Mouse (Mus musculus): Measurements from ENCODE around the gene Rap1a. TPM values are rescaled to one million over a fixed set of nuclear protein-coding genes. Genes with fewer than 3 reads are reported as not detected.
A peak's percentile ranks its signal among the peaks of the same experiment; 100 is the strongest.

The Rap1a gene
- polyA plus RNA-seq, 1 experiment from 2014 or later = 166 TPM

DNA sequence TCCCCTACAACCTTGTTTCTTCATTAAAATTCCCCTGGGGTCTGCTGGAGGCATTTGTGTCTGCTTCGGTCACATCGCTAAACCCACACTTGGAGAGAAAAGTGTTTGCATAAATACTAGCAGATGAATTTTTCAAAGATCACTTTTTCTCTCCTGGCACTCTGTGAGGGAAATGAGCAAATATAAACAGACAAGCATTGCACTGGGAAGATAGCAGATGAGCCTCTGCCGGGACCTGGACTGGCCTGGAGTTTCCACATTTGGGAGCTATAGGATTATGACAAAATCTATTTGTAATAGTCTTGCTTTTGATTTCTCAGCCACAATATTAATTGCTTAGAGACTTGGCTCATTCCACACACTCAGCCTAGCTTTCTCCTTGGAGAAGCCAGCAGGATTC lies 19.1 kb upstream of the Rap1a start:
- peaks cover 8% of the 10 kb centered on the region; the same call in 1 of the 2 replicates for H3K4me1 ChIP-seq (ENCODE audit: insufficient read depth, low read depth, low read length)
- WGBS = 33% methylated on average over 3 of the region's 3 CpGs
- DNase-seq (ENCODE audit: low spot score) = peak; percentile 44
- H3K9ac ChIP-seq (replicated peaks; ENCODE audit: low read depth) = no peak overlapping the region
- no peaks in the 10 kb centered on the region for H3K36me3 ChIP-seq (ENCODE audit: insufficient read depth, low read length)
- no peaks in the 10 kb centered on the region for H3K9me3 ChIP-seq (ENCODE audit: low read length)
- no peaks in the 10 kb centered on the region for H3K27me3 ChIP-seq (replicated peaks; ENCODE audit: insufficient read depth, low read length)
- peak; percentile 52 for ATAC-seq
- H3K4me3 ChIP-seq (ENCODE audit: low read depth, low read length) = no peak overlapping the region
- H3K4me2 ChIP-seq (replicated peaks; ENCODE audit: low read depth, low read length) = no peak overlapping the region
- 0 out of 2 replicates have a peak overlapping the region, but pooled peaks have one; percentile 23 for H3K27ac ChIP-seq (ENCODE audit: low read length)
- TF ChIP-seq EP300 (IDR thresholded peaks at IDR 0.05) (peak; percentile 74), CTCF (IDR thresholded peaks at IDR 0.05) (no peak)

DNA sequence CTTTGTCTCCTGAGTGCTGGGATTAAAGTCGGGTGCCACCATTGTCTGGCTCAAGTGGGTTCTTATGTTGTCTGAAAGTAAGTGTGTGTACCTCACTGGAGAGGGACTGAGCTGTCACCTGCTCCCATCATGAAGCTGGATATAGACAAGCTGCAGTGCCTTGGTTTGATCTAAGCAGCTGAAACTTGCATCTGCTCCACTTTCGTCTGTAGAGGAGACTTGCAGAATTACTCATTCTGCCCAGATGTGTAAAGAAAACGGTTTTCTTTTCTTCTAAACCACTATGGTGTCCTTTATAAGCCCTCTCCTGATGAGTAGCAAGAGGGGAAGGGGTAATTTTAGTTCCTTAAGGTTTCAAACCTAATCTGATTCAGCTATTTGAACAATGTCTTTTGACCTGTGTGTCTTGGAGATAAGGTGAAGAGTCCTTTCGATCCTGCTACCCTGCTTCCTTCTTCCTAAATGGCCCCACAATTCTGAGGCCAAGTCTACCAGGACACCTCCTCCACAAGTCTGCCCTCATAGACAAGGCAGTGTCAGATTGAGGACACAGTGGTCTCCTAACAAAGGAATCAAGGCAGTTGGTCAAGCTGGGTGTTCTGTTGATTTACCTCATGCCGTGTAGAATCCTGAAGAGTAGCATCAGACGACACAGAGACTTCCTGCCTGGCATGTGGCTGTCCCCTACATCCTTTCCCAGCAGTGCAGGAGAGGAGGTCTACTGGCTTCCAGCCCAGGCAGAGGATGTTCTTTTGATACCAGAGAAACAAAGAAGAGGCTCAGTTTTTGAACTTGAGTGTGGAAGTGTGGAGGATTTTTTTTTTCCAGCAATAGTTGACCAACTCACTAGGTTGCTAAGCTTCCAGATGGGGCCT lies 17.2 kb upstream of the Rap1a start:
- no peaks in the 10 kb centered on the region for H3K9me3 ChIP-seq (ENCODE audit: low read length)
- peak; percentile 85 for ATAC-seq
- peaks cover 8% of the 10 kb centered on the region; the same call in 1 of the 2 replicates for H3K4me1 ChIP-seq (ENCODE audit: insufficient read depth, low read depth, low read length)
- TF ChIP-seq EP300 (IDR thresholded peaks at IDR 0.05) (peak; percentile 94), CTCF (IDR thresholded peaks at IDR 0.05) (no peak)
- H3K36me3 ChIP-seq (ENCODE audit: insufficient read depth, low read length) = no peaks in the 10 kb centered on the region
- H3K9ac ChIP-seq (replicated peaks; ENCODE audit: low read depth) = no peak overlapping the region
- no peak overlapping the region for H3K4me3 ChIP-seq (ENCODE audit: low read depth, low read length)
- H3K27ac ChIP-seq (ENCODE audit: low read length) = no peak overlapping the region
- 38% methylated on average over 6 of the region's 6 CpGs for WGBS
- no peak overlapping the region for H3K4me2 ChIP-seq (replicated peaks; ENCODE audit: low read depth, low read length)
- no peaks in the 10 kb centered on the region for H3K27me3 ChIP-seq (replicated peaks; ENCODE audit: insufficient read depth, low read length)
- peak; percentile 58 for DNase-seq (ENCODE audit: low spot score)

DNA sequence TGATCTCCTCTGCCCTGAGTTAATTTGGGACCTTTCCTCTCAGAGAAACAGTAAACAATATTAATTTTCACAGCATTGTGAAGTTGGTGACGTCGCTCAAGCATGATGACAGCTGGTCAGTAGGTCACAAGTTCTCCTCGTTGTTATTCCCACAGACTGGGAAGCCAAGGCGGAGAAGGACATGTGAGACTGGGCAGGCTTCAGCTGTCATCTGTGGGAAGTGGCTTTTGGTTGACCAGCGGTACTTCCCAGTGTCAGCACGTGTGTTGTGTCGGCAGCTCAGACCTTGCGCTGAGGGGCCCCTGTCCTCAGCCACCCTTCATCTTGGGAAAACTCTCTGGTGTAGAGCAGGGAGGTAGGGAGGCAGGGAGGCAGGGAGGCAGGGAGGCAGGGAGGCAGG lies 15.0 kb upstream of the Rap1a start:
- DNase-seq (ENCODE audit: low spot score) (peak; percentile 39), ATAC-seq (peak; percentile 31; the same call in 1 of the 2 replicates)
- no peak overlapping the region for H3K4me2 ChIP-seq (replicated peaks; ENCODE audit: low read depth, low read length)
- no peaks in the 10 kb centered on the region for H3K27me3 ChIP-seq (replicated peaks; ENCODE audit: insufficient read depth, low read length)
- no peak overlapping the region for H3K27ac ChIP-seq (ENCODE audit: low read length)
- H3K4me1 ChIP-seq (ENCODE audit: insufficient read depth, low read depth, low read length) = peaks cover 6% of the 10 kb centered on the region; the same call in 1 of the 2 replicates
- no peak overlapping the region for H3K9ac ChIP-seq (replicated peaks; ENCODE audit: low read depth)
- 37% methylated on average over 8 of the region's 8 CpGs for WGBS
- H3K9me3 ChIP-seq (ENCODE audit: low read length) = no peaks in the 10 kb centered on the region
- no peaks in the 10 kb centered on the region for H3K36me3 ChIP-seq (ENCODE audit: insufficient read depth, low read length)
- TF ChIP-seq EP300 (IDR thresholded peaks at IDR 0.05) (no peak), CTCF (IDR thresholded peaks at IDR 0.05) (no peak)
- no peak overlapping the region for H3K4me3 ChIP-seq (ENCODE audit: low read depth, low read length)

DNA sequence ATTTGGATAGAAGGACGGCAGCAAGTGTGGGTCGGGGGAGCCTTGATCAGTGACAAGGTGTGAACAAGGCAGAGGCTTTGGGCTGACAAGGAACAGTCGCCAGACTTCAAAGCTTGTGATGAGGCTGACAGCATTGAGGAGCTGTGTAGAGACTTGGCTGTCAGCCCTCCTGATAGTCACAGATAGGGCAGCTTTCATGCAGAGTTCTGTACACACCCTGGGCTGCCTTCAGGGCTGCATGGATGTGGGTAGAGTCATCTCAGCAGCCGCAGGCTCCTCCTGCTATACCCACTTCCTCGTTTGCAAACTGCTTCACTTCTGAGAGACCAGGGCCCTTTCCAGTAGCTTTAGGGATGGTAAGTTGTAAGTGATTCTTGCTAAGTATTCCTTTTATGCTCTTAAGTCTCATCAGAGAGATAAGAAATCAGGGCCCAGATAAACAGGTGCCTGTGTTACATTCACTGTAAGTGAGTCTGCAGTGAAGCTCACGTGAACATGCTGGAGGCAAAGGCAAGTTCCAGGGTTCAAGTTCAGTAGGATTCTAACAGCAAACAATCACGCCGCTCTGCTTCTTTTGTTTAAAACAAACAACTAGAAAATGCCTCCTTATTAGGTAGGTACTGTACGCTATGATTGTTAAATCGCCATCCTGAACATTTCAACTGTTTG lies 14.2 kb upstream of the Rap1a start:
- Histone ChIP-seq H3K27ac (ENCODE audit: low read length) (no peak overlapping the region), H3K4me2 (replicated peaks; ENCODE audit: low read depth, low read length) (no peak overlapping the region), H3K36me3 (ENCODE audit: insufficient read depth, low read length) (no peaks in the 10 kb centered on the region), H3K4me3 (ENCODE audit: low read depth, low read length) (no peak overlapping the region), H3K27me3 (replicated peaks; ENCODE audit: insufficient read depth, low read length) (no peaks in the 10 kb centered on the region), H3K9me3 (ENCODE audit: low read length) (no peaks in the 10 kb centered on the region), H3K9ac (replicated peaks; ENCODE audit: low read depth) (no peak overlapping the region), H3K4me1 (ENCODE audit: insufficient read depth, low read depth, low read length) (peaks cover 2% of the 10 kb centered on the region; the same call in 1 of the 2 replicates)
- DNase-seq (ENCODE audit: low spot score) = peak; percentile 35
- WGBS = 53% methylated on average over 10 of the region's 10 CpGs
- 0 out of 2 replicates have a peak, but pooled peaks have one; percentile 27 for ATAC-seq
- TF ChIP-seq CTCF (IDR thresholded peaks at IDR 0.05) = no peak
- TF ChIP-seq EP300 (IDR thresholded peaks at IDR 0.05) = no peak

DNA sequence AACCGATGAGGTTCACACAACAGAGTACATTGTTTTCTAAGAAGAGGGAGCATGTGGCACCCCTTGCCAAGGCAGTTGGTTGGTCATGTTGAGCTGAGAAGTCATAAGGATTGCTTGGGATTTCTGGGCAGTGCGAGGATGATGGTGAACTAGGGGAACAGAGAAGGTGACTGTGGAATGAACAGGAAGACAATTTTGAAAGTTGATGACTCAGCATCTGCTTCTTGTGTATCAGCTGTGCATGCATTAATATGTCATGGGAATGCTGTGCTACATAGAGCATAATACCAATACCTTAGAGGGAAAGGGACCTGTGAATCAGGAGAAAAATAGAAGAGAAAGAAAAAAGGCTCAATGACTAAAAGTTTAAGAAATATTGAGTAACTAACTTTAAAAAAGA lies 10.0 kb upstream of the Rap1a start:
- Histone ChIP-seq H3K36me3 (ENCODE audit: insufficient read depth, low read length) (no peaks in the 10 kb centered on the region), H3K4me2 (replicated peaks; ENCODE audit: low read depth, low read length) (no peak overlapping the region), H3K9me3 (ENCODE audit: low read length) (no peaks in the 10 kb centered on the region), H3K9ac (replicated peaks; ENCODE audit: low read depth) (no peak overlapping the region), H3K27me3 (replicated peaks; ENCODE audit: insufficient read depth, low read length) (no peaks in the 10 kb centered on the region), H3K4me3 (ENCODE audit: low read depth, low read length) (no peak overlapping the region), H3K27ac (ENCODE audit: low read length) (no peak overlapping the region), H3K4me1 (ENCODE audit: insufficient read depth, low read depth, low read length) (no peaks in the 10 kb centered on the region)
- TF ChIP-seq EP300 (IDR thresholded peaks at IDR 0.05) (no peak), CTCF (IDR thresholded peaks at IDR 0.05) (no peak)
- DNase-seq (ENCODE audit: low spot score) = no peak
- no peak for ATAC-seq
- WGBS = 94% methylated on average over 2 of the region's 2 CpGs
